Mouse (Mus musculus) right cerebral cortex, adult 2 months (tissue): ENCODE data around the gene Ccdc84.
"Not testable (repeated sequence)": the region's sequence is repeated elsewhere in the genome, so short reads cannot be mapped to it uniquely, and the experiment has no call there.

ENCODE experiments used
- DNase-seq, 2 experiments: peaks; one replicate each; pipeline ENCODE4 v3.0.0; 2021 to 2022; ENCODE audit warnings: low spot score in 2 of 2

Ccdc84 gene

DNA sequence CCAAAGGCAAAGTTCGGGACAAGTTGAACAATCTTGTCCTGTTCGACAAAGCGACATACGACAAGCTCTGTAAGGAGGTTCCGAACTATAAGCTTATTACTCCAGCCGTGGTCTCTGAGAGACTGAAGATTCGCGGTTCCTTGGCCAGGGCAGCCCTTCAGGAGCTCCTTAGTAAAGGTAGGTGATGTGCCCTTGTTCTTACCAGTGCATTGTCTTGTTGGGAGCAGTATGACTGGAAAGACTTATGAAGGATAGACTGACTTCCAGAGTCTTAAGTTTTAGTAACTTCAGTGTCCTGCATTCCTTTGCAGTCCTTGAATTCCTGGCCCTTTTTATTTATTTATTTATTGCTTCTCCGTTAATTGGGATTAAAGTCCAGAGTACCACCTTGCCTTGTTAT is 9.7 kb downstream of the Ccdc84 start:
- DNase-seq, result not testable (repeated sequence)

DNA sequence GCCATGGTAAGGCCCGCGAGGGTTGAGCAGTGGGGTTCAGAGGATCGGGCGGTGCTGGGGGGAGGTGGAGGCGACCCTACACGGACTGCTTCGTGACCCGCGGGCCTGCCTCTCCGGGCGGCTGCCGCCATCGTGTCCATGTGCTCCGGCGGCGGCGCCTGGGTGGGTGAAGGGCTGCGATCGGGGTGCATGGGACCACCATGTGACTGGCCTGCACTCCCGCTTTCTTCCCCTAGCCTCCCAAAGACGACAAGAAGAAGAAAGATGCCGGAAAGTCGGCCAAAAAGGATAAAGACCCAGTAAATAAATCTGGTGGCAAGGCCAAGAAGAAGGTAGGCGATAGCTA is 10.6 kb downstream of the Ccdc84 start:
- DNase-seq, result no peak

DNA sequence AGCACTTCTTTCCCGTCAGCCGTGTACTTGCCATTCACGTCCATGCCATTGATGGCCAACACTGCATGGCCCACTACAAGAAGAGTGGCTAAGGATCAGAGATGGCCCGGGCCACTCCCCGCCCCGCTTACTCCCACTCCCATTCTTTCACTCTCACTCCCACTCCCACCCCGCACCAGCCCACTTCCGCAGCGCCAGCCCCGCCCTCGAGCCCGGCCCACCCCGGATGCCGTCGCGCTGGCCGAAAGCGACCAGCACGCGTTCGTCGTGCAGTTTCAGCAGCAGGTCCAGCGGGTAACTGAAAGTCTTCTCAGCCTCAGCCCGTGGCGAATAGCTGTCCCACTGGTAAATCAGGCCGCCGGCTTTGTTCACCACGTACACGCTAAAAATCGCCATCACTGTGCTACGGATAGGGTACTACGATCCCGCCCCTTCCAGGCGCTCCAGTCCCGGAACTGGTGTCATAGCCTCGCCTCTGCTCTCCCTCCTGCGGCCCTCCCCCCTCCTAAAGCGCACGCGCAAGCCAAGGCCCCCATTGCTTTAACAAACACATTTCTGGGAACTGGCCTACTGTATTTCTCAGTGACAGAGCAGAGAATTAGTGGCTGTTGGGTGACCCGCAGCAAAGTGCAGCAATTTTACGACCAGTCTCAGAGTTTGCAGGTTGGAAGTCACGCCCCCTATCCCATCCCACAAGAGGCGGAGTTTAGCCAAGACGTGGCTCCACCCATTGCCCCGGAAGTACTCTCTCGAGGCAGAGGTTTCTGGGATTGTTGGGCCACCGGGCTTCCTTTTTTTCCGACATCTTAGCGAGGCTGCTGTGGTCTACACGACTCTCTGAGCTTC is 11.2 kb downstream of the Ccdc84 start, which contains the start of the genes Rps25 and Trappc4:
Gene Rps25, plus strand, starts transcription at position 234 of the 846 bp plus-strand sequence.
Gene Trappc4, minus strand, starts transcription at position 695 of the 846 bp plus-strand sequence.
- DNase-seq, result peak; percentile 94

DNA sequence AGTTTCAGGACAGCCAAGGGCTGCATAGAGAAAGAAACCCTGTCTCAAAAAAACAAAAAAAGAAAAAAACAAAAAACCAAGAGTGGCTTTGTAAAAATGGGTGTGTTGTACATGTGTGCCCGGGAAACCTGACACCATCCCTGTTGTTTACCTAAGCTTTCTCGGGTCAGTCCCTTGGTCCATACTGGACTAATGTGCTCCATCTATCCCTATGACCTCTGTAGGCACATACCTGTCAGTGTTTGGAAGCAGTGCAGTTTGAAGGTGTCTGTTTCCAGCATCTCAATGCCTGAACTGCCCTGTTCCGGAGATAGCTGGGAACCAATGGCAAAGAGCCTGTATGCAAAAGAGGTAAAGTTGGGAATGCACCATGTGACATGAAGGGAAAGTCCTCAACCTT is 13.4 kb downstream of the Ccdc84 start:
- no peak for DNase-seq

DNA sequence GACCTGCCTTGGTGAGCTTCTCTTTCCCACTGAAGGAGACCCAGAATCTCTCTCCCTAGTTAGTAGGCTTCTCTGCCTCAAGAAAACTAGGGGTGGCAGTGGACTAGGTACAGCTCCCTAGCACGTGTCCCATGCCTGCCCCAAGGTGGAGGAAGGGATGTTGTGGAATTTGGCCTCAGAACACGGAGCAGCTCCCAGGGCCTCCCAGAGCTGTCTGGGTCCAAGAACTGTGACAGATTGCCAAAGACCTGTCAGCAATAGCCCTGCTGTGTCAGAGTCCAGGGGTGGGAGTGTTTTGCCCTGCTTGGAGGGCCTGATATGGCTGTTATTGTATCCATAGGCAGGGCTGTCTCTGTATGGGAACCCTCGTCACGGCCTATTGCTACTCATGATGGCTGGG is 17.3 kb downstream of the Ccdc84 start:
- no peak for DNase-seq

DNA sequence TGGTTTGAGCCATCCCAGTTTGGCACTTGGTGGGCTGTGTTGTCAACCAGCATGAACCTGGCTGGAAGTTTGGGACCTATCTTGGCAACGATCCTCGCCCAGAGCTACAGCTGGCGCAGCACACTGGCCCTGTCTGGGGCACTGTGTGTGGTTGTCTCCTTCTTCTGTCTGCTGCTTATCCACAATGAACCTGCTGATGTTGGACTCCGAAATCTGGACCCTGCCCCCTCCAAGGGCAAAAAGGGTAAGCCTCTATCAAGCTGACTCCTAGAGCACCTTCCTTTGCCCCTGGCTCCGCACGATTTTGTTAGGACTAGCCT is 18.6 kb downstream of the Ccdc84 start:
- no peak for DNase-seq

DNA sequence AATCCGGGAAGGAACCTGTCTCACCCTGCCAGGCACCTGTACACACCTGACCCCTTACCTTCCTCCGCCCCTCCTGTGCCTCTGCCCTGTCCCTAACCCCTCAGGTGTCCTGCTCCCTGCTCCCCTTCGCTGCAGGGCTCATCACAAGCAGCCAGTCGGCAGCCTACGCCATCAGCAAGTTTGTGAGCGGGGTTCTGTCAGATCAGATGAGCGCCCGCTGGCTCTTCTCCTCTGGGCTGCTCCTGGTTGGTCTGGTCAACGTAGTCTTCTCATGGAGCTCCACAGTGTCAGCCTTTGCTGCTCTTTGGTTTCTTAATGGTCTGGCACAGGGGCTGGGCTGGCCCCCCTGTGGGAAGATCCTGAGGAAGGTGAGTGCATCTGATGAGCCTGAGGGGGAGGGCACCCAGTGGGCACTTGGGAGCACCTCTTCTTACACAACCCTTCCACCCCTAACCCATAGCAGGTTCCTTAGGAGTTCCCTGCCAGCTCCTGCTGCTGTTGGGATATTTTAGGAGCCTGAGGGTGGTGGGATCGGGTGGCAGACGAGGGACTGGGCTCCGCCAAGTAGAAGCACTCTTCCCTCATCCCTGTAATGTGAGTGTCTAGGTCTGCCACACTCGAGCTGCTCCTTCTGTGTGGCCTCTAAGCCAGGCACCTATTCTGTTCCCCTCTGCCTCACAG is 19.1 kb downstream of the Ccdc84 start:
- DNase-seq, result no peak

DNA sequence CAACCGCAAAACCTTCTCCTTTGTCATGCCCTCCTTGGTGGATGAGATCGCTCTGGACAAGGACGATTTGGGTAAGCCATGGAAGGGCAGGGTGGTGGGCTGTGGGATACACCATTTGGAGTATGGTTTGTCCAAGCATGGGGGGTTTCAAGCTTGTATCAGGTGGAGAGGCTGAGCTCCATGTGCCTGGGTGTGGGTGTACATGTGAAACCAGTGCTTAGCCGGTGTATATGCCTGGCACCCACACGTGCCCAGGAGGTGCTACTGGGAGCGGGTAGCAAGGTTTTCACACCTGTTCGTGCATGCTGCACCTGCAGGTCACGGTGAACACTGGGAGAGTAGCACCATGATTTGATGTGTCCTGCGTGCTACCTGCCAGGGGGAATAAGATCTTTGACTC is 19.8 kb downstream of the Ccdc84 start:
- peak in 1 of 2 experiments; percentile 22 for DNase-seq

DNA sequence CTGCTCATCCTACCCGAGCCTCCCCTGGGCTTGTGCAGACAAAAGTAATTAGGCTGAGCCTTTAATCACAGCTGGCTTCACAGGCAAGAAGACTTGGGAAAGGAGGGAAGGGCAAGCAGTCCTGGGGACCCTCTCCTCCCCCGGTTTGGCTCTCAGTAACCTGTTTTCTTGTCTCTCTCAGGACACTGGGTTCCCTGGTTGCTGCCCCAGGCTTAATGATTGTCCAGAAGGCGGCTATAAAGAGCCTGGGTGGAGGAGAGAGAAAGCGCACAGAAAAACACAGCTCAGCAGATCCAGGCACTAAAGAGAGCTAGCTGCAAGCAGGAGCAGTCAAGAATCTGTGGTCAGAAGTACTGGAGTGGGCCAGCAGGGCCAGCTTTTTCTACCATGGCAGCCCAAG is 20.3 kb downstream of the Ccdc84 start:
- DNase-seq, result no peak

DNA sequence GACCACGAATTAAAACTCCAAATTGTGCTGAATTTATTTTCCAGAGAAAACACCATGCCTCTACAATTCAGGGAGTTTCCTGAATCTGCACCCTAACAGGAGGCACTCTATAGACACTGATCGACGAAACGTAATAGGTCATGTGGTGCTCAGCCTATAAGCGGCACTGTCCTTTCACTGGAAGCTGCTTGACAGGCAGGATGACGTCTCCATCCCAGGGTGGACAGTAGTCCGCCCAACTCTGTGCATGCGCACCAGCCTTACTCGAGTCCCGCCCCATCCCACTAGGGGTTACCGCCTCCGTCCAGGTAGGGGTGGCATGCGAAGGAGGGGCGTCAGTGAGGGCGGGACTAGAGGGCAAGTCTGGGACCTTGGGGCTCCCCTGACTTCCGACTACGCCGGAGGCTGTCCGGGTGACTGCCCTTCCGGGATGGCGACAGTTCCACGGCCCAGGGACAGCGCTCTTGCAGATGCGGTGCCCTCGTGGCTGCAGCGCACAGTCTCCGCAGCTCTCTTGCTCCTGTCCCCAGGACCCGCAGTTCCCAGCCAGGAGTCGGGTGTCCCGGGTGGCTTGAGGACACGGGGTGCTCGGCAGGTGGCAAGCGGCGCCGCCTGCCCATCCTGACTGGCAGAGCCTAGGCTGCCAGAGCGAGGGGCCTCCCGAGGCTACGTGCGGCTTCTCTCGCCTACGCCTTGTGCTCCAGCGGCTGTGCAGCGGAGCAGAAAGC is 21.5 kb downstream of the Ccdc84 start, which contains the start of gene Slc37a4:
Gene Slc37a4, plus strand, starts transcription at position 169 of the 728 bp plus-strand sequence.
- peak; percentile 92 for DNase-seq

DNA sequence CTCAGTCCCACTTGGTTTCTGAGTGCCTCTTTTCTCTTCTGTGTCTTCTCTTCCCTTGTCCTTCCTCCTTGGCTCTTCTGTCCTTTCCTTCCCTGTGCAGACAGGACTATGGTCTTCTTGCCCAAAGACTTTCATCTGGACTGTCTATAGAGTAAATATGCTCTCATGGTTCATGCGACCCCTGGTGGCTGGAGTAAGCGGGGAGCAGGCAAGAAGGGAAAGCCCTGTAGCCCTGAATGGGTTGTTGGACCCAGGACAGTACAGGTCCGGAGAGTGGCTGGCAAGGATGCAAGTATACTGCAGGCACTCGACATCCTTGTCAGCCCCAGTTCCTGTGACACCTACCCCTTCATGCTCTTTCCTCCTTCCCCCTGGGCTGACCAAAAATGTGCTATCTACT is 26.9 kb downstream of the Ccdc84 start:
- DNase-seq, result peak; percentile 61 to 75

DNA sequence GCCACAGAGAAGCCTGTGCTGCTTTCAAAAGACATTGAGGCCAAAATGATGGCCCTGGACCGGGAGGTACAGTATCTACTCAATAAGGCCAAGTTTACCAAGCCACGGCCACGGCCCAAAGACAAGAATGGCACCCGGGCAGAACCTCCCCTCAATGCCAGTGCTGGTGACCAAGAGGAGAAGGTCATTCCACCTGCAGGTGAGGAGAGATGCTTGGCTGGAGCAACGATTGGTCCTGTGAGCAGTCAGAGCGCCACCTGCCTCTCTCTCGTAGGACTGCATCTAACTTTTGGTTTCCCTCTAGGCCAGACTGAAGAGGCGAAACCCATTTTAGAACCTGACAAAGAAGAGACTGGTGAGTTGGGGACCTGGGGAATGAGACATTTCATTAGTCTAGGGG is 29.1 kb downstream of the Ccdc84 start:
- peak; percentile 62 for DNase-seq

DNA sequence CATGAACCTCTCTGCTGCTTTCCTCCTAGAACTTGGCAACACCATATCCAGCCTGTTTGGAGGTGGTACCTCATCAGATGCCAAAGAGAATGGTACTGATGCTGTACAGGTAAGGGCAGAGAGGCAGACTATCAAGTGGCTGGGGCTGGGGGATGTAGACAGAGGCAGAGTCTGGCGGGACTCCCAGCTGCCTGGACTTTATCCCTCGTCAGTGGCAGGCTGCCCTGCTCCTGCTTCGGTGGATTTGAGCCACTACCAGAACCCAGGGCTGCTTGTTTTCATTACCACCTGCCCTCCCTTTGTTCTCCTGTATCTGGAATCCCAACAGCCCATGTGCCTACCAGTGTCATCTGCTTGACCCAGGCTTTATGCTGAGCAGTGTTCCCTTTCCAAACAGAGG is 31.1 kb downstream of the Ccdc84 start:
- DNase-seq, result no peak

DNA sequence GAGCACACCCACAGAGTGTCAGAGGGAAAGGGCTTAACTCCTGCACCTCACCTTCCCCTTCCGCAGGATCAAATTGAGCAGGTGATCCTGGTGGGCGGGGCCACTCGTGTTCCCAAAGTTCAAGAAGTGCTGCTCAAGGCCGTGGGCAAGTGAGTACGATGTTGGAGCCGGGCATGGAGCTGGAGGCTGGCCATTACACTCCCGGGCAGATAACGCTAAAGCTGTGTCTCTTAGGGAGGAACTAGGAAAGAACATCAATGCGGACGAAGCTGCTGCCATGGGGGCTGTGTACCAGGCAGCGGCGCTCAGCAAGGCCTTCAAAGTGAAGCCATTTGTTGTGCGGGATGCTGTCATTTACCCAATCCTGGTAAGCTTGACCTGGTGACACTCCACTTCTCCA is 33.8 kb downstream of the Ccdc84 start:
- no peak for DNase-seq

DNA sequence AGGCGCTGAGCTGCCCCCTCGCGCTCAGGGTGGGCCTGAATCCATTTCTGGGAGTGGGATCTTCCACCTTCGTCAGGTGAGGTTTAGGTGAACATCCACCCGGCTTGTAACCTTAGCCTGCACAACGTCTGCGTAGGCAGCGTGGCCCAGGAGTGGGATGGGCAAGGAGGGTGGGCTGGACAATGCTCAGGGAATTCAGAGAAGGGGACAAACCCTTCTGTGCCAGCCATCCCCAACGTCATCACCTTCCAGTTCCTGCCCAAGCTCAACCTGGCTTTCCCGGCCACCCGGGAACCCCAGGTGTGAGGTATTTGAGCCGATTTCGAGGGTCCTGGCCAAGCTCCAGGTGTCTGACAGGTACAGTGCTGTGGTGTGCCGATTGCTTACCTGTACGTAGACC is 38.5 kb downstream of the Ccdc84 start:
- DNase-seq, result no peak

DNA sequence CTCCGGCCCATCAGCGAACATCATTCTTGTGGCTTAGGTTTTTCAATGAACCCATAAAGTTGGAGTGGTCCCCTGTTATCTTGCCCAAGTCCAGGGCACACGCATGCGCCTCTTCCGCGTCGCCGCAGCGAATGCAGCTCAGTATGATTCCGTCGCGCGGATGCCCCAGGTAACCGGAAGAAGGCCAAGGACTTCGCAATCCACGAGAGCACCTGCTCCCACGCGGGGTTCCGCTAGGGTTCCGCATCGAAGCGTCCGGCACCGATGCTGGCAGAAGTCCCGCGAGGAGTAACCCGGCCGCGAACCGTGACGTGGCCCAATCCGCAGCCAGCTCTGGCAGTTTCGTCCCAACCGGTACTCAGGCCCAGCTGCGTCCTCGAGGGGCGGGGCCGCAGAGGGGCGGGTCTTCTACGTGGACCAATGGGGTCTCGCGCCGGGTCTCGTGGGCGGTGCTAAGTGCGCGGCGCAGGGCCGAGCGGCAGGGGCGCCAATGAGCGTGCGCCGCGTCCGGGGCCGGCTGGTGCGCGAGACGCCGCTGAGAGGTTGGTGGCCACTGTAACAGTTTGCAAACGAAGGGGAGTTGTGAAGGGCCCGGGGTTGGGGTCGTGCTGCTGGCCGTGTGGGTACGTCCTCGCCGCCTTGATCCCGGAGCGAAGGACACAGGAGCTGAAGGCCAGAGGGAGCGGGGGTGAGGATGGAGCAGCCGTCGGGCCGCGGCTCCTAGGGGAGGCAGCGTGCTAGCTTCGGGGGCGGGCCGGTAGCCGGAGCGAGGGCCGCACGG is 39.1 kb downstream of the Ccdc84 start, which contains the start of gene Hyou1:
Gene Hyou1, plus strand, starts transcription at position 437 of the 781 bp plus-strand sequence.
- DNase-seq, result peak; percentile 98 to 99

DNA sequence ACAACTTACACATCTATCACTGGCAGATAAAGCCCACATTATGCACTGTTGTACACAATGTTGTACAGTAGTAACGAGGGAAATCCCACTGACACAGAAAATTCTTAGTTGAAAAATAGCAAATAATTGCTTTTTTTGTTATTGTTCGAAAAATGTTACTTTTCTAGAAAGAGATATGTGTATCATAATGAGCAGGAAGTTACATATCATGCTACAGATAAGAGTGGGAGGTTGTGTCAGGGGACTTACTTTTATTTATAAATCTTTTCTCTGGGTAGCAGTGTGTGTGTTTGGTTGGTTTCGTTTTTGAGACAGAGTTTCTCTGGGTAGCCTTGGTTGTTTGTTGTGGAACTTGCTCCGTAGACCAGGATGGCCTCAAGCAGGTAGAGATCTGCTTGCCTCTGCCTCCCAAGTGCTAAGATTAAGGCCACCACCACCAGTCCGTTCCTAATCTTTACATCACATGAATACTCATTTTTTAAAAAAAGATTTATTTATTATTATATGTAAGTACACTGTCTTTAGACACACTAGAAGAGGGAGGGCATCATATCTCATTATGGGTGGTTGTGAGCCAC is 40.1 kb downstream of the Ccdc84 start:
- no peak for DNase-seq

DNA sequence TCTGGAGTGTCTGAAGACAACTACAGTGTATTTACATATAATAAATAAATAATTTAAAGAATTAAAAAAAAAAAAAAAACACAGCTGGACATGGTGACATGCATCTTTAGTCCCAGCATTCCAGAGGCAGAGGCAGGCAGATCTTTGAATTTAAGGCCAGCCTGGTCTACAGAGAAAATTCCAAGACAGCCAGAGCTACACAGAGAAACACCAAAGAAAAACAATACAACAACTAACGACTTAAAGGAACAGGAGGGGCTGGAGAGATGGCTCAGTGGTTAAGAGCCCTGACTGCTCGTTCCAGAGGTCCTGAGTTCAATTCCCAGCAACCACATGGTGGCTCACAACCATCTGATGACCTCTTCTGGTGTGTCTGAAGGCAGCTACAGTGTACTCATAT is 41.0 kb downstream of the Ccdc84 start:
- not testable (repeated sequence) for DNase-seq

DNA sequence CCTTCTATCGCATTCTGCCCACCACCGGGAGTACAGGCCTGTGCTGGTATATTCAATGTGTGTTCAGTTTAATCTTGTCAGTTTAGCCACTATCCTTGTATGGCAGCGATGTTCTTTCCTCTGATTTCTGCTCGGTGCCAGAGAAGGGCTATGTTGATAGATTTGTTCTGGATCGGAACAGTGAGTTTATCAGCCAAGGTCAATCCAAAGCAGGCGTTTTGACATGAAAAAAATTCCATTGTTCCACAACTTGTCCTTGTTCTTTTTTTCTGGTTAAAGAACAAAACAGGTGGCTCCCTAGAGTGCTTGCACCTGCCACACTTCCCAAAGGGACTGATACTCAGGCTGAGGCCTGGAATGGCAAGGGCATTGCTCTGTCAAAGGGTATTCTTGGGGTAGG is 42.2 kb downstream of the Ccdc84 start:
- no peak for DNase-seq

DNA sequence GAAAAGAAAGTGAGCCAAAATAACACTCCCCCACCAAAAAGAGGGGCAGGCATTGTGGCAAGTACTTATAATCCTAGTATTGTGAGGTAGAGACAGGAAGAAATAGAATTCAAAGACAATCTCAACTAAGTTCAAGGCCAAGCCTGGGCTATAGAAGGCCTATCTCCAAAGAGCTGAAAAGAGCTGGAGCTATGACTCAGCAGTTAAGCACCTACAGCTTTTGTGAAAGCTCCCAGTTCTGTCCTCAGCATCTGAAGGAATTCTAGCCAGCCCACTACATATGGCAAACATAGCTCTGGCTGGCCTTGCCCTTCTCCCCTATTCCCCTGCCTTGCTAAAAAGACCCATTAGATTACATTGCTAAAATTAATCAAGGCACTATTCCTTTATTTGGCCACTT is 45.0 kb downstream of the Ccdc84 start:
- no peak for DNase-seq

DNA sequence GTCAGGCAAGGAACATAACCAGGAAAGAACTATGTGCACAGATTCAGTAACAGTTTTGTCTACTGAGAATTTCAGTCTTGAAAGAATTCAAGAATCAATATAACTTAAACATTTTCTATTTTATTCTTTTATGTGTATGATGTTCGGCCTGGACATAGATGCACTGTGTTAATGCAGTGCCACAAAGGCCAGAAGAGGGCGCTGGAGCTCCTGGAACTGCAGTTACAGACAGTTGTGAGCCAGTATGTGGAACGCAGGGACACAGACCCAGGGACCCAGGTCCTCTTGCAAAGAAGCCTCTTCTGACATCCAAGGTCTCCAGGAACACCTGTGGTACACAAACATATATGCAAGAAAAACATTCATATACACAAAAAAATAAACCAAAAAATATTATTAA is 53.9 kb downstream of the Ccdc84 start:
- DNase-seq, result no peak
